Mouse (Mus musculus) kidney, postnatal 4 days (tissue): Measurements from ENCODE around the gene Npcd.

Source experiments
- DNase-seq, 2 experiments: peaks; one replicate each; pipeline ENCODE4 v3.0.0; 2021; ENCODE audit warnings: mixed read lengths in 2 of 2

Gene Npcd

DNA sequence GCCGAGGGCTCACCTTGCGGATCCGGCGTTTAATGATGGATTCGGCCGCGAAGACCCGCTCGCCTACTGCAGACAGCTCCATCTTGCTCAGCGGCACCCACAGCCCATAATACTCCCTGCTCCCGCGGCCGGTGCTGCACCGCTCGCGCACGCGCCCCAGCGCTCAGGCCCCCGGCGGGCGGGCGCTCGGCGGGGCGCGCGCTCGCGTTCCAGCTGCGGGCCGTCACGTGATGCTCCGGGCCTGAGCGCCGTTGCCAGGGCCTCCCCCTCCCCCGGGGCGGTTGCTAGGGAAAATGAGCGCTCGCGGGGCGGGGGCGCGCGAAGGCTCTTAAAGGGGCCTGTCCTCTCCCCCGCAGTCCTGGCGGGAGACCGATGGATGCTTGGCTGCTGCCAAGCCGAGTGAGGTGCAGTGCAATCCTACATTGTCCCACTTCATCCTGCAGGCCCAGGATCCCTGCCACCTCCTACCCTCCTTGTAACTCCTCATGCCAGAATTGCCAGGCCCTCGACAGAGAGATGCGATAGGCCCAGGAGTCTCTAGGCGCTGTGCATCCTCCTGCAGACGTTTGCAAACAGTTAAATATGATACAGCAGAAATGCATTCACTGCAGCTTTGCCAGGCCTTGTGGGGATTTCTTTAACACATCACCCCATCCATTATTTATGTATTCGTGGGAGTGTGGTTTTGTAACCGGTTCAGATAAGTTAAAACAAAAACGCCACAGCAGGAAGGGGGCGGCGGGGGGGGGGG is at the start of gene Npcd, which contains the start of gene Cbx6:
Npcd (minus strand) TSS at position 108 of the 751 bp plus-strand sequence.
Cbx6 (minus strand) TSS at position 559 of the 751 bp plus-strand sequence.
- peak; percentile 99 to 100 for DNase-seq

DNA sequence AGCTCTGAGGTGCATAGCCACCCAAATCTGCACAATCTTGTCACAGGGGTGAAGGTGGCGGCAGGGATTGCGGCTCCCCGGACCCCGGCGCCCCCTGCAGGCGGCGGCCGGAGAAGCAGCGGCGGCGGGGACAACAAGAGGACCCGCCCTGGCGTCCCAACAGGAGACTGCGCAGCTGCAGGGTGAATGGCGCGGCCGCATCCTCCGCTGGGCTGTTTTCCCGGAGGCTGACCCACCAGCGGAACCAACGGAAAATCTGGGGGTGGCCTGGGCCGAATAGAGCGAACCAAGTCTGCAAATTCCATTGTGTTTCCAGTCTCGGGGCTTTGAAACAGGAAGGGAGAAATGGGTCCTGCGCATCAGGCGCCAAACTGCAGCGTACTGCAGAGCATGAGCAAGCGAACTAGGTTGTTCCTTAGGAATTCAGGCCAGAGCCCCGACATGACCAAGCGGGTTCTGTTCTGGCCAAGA is 49.4 kb upstream of the Npcd start:
- peak; percentile 95 to 97 for DNase-seq

DNA sequence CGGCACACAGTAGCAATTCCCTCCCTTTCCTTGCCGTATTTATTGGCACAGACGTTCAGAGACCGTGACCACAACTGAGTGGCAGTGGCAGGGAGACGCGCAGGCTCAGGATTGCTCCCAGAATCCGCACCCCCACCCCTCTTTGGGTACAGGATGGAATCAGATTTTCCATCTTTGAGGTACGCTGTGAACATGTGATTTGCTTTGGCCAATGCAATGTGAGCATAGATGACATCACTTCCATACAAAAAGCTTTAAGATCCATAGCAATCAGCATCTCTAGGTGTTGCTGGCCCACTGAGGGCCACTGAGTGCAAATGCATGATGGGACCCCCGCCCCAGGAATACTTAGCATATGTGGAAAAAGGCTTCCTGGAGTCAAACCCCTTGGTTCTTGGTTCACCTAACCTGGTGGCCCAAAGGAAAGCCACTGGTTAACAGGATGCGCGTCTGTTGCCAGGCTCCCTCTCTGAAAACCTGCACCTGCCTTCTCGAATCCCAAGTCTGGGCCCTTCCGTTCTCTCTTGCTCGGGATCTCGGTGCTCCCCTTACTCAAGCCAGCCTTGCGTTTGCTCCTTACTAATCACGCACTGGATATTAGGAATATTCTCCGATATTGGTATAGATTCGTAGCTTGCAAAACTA is 48.7 kb upstream of the Npcd start:
- DNase-seq = peak; percentile 18 to 53

DNA sequence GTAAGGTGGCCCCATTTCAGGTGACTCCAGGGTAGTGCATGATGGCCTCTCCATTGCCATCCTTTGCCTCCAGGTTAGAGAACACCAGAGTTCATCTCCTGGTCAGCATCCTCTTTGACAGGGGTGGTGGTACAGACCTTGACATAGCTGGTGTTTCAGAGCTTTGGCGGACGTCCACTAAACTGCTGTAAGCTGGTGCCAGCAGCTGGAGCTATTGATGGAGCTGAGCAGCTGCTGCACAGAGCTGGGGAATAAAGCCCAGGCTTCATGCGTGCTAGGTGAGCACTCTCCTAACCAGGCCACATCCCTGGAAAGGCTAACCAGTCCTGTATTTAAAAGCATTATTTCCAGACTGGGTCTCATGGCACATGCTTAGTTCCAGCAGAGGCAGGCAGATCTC is 46.4 kb upstream of the Npcd start:
- no peak for DNase-seq

DNA sequence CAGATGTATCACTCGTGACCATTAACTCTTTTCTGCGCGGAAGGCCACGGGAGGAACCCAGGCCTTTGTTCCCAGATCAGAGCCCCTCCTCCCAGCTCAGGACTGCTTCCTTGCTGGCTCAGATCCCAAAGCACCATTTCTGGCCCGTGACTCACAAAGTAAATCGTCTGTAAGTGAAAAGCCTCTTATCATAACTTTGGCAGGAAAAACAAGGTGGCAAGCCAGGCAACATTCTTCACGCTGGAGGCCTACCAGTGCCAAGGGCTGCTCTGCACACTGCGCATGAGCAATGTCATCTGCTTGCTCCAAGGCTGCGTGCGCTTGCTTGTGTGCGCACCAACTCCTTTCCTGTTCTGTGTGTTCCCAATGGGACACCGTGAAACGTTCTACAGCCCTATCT is 45.3 kb upstream of the Npcd start:
- peak; percentile 78 to 85 for DNase-seq

DNA sequence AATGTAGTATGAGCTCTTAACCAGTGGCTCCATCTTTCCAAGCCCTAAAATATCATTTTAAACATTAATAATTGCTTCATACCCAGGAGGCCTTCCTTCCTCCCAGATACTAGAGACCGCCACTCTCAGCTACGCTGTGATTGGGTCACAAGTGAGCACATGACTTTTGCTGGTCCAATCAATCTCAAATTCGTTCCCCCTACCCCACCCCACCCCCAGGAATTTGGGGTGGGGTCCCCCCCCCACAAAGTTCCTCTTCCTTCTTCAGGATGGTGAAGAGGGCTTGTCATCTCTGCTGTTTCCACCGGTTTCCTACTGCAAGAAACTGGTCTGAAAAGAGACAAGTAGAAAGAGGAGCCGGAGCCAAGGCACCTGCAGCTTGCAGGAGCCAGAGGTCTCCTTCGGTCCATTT is 44.7 kb upstream of the Npcd start:
- DNase-seq = peak; percentile 47 to 69

DNA sequence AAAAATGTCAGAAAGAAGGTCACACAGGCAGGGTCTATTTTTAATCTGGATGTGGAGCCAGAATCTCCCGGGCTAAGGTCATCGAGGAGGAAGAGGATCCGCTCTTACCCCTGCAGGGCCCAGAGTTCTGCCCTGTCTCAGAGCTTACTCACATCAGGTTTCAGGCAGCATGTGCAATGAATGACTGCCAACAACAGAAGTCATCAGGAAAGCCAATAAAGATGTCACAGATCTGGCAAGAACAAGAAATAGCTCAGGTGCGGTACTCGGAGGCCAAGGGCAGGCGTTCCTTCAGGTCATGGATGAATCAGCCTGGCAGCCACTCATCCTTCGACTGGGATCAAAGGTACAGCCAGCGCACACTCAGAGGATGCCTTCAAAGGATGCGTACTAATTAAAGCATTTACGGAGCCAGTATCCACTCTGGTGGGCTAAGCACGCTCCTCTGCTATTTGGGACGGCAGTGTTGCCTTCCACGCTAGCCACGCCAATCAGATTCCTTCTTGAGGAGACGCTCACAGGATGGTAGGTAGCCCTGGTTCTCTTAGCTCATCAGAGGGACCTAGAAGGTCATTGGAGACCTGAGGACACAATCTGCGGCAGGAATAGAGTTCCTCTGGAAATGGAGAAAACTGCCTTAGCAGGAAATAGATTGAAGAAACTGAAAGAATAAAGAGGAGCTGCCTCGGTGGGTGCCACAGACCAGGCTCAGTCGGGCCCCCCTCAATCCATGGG is 41.4 kb upstream of the Npcd start:
- no peak for DNase-seq

DNA sequence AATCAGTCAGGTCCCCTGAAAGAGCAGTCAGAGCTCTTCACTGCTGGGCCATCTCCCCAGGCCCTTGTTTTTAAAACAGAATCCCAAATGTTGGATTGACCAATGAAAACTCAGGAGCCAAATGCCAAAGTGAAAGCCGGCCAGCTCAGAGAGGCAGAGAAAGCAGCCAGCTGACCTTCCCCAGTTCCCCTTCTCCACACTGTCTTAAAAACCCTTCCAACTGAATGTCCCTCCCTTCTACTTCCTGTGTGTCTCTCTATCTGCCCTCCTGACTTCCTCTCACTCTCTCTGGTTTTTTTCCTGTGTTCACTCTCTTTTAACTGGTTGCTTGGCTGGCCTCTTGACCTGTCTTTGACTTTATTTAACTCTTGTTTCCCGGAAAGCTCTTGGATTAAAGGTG is 40.0 kb upstream of the Npcd start:
- no peak for DNase-seq

DNA sequence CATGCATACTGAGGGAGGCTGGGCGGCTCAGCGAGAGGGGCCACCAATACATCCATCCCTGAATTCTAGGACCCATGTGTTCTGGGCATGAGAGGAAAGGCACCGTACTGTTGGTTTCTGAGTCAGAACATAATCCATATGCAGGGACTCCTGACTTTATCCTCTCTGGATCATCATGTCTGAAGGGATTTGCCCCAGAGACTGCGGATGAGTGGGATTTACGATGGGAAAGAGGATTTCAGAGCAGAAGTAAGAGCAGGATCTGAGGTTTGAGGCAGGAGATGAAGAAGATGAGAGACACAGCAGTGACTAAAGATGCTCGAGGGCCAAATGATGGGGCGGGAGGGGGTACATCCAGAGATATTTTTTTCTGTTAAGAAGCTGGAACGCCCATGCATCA is 39.5 kb upstream of the Npcd start:
- no peak for DNase-seq

DNA sequence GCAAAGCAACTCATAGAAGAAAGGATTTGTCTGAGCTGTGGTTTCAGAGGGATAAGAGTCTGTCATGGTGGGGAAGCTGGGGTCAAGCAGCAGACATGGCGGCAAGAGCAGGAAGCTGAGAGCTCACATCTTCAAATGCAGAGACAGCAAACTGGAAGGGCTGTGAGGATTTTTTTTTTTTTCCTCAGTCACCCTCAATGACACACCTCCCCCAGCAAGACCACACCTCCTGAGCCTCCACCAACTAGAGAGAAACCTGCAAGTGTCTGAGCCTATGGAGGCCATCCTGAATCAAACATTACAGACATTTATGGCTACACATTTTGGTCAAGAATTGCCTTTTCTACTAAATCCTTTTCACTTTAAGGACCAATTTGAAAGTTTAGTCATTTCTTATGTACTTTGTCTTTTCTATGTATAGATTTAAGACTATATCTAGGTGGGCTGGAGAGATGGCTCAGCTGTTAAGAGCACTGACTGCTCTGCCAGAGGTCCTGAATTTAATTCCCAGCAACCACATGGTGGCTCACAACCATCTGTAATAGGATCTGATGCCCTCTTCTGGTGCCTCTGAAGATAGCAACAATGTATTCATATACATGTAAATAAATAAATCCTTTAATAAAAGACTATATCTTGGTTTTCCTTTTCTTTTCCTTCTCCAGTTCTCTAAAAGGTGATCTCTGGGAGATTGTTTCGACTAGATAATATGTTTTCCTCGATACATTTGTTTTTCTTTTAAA is 33.4 kb upstream of the Npcd start:
- DNase-seq = no peak

DNA sequence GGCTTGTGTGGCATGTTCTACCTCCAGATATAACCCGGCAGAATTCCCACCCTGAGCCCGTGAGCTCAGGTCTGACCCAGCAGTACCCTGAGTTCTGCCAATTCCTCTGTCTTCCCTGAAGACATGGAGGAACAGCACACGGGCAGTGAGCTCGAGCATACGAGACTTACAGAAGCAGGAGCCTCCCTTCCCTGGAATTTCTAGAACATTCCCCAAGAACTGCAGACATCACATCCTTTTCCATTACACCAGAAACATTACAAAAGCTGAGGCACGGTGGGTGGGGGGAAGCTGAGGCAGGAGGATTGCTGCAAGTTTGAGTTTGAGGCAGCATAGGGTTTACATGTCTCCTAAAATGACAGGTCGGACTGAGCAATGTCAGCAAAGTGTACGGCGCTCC is 25.8 kb upstream of the Npcd start:
- DNase-seq = no peak

DNA sequence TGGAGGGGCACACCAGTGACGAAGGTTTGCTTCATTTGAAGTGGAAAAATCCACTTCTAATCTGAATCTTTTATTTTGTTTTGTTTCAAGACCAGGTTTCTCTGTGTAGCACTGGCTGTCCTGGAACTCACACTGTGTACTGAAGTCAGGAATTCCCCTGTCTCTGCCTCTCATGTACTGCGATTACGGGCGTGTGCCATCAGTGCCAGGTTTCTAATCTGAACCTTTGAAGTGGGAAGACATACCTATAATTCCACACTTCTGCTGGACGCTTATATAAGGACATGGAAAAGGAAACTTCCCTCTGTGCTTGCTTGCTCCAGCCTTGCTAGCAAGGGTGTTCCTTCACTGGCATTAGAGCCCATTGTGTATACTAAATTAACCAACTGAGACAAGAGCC is 24.9 kb upstream of the Npcd start:
- no peak for DNase-seq

DNA sequence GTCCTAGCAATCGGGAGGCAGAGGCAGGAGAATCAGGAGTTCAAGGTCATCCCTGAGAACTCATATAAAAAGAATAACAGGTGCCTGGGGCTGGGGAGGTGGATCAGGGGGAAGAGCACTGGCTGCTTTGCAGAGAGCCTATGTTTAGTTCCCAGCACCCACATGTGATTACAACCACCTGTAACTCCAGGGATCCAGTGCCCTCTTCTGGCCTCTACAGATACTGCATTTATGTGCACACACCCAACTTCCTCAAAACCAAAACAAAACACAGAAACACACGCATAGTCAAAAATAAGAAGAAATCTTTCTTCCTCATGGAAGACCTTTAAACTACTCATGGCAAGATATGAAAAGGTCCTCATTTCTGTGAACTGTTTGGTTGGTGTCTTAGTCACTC is 16.1 kb upstream of the Npcd start:
- no peak for DNase-seq

DNA sequence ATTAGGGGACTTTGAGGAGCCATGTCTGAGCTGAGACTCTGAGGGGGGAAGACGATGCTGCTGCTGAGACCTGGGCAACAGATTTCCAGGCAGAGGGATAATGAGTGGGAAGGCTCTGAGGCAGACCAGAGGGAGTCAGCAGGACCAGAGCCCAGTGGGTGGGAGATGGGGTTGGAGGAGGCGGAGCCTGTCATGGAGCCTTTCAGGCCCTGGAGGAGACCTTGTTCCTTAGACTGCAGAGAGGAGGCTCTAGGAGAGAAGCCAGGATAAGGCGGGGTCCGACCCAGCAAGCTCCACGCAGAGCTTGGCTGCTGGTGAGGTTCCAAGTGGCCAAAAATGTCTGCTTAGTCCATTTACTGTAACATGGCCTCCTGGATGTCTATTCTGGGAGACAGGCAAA is 13.1 kb upstream of the Npcd start:
- peak; percentile 59 to 69 for DNase-seq

DNA sequence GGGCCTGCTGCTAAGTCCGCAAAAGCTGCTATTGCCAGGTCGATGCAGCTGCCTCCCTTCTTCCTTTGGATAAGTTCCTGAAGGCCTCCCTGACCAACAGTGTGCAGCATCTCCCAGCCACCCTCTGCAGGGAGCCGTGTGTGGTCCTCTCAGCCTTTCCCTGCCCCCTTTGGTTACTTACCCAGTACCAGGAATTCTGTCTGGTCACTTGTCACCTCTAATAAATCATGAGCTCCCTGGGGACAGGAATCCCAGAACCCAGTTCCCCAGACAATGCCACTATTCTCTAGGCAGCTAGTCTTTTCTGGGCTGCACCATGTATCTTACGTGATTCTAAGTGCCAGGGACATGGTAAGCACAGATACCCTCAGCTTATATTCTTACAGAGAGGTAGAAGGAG is 11.9 kb upstream of the Npcd start:
- DNase-seq = peak in 1 of 2 experiments; percentile 19

DNA sequence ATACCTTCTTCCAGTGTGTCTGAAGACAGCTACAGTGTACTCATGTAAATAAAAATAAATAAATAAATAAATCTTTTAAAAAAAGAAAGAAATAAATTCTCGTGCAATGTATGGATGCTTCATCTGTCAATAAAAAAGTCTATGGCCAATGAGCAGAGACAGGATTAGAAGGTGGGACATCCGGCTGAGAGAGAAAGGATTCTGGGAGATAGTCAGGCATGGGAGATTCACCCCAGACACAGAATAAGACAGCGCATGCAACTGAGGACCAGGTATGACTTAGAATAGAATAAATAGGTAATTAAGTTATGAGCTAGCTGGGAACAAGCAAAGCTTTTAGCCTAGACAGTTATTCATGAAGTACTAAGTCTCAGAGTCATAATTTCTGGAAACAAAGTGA is 8.9 kb upstream of the Npcd start:
- DNase-seq = no peak

DNA sequence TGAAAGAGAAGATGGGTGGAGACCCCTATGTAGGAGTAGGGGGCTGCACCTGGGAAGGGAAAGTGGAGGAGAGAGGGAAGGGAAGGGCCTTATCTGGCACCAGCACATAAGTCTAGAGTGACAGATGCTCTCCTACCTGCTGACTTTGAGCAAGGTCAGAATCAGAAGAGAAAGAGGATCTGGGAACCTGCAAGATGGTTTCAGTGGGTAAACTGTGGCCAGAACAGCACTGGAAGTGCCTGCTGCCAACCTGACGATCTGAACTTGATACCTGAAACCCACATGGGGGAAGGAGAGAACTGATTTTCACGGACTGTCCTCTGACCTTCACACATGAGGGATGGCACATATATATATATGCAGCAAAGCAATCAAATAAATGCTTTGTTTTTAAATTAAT is 6.2 kb upstream of the Npcd start:
- DNase-seq = no peak

DNA sequence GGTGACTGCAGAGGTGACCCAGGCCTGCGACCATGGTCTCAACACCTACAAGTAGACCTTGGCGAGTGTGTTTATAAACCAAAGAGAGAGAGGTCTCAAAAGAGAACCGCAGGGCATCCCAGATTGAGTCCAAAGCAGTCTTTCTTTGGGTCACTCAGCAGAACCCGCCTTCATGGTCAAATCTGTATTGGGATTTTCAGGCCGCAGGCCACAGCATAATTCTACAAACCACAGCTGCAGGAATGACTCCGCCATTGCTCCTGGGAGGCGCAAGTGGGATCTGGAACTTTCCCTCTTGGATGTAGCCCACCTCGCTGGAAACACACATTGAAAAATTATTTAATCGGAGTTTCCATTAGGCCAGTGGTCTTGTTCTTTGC is 834 bp upstream of the Npcd start:
- no peak for DNase-seq

DNA sequence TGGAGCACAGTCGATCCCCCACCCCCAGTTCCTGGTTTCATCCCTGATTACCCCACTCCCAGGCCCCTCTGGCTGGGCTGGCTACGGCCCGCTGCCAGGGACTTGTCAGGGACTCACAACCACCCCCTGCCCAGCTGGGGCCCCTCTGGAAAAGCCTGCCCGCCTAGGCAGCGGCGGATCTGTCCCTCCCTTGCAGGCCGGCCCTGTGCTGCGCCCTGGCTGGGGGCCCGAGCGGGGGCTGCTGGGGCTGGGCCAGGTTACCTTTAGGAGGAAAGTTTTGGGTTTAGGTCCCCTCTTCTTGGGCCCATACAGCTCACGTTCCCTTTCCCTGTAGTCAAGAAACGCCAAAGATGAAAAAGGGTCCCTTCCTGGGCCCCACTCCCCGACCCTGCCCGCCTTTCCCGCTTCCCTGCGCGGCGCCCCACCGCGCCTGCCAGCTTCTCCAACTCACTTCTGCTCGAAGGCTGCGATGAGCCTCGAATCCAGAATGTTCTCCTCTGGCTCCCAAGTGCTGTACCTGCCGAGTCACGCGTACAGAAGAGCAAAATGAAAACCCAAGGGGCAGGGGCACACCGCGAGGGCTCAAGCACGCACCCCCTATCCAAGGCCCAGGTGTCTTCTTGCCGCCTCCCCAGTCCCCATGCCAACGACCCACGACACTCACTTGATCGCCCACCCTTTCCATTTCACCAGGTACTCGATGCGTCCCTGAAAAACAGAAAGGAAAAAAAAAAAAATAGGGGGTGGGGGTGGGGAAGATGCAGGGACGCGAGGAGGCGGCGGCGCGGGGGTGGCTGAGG is 586 bp downstream of the Npcd start:
- DNase-seq = peak; percentile 54 to 63

DNA sequence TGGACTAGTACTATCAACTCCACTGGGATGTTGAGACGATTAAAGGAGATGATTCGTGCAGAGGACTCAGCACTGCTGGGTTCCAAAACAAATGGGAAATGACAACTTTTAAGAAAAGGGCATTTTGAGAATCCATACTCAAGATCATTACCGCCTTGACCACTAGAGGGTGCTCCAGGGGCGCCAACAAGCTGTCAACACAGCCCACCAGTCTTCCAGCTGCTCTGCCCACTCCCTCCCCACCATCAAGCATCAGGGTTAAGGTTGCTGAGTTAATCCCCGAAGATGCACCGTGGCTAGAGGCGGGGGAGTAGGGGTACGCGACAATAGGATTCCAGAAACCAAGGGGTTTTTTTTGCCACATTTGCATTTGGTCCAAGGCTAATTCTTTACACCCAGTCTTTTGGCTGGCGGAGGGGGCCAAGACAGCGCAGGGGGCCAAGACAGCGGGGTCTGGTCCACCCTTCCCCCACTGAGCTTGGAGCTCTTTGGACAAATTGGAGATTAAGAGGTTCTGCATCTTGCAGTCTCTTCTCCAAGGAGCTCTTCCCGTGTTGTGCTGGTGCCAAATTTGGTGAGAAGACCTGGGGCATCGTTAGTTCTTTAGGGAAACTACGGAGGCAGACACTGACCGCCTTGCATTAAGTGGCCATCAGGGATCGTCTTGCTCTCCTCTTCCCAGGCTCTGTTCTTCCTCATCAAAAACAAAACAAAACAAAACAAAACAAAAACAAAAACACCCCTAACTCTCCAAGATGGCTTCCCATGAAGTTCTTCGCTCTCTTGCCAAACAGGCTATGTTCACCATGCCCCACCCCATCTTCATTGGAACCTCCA is 1.8 kb downstream of the Npcd start:
- peak; percentile 88 to 90 for DNase-seq

DNA sequence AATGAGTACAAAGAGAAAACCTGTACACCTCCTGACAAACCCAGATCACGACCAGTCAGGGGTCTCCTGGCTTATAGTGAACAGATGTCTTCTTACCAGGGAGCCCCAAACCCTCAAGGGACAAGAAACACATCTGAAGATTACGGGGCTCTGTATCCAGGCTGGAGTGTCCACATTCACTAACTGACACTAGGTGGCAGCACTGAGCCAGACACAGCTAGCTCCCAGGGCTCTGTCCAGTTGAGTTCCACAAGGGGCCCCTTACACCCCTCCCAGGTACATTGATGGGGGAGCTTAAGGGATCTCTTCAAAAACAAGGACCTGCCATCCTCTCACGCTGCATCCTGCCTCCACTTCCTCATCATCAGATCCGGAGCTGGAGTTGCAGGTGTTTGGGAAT is 3.6 kb downstream of the Npcd start:
- peak; percentile 83 to 87 for DNase-seq
